Comparison of ENCODE assay signal across 8 mouse cellular contexts in genomic region chr4:142277481-142278196, GRCm38 (mm10). TPM values are rescaled to one million over a fixed set of nuclear protein-coding genes. Genes with fewer than 3 reads are reported as not detected.
DNase-seq lines count a peak whose midpoint lies in the region; ATAC-seq and TF ChIP-seq lines count a peak whose summit lies in the region.

No protein-coding gene starts in this region.

- H3K4me3 ChIP-seq in hindbrain, embryonic 12.5 days: no peak overlapping the region
- H3K4me3 ChIP-seq in hindbrain, embryonic 10.5 days: no peak overlapping the region
- H3K4me3 ChIP-seq in cerebellum, adult 2 months (replicated peaks; ENCODE audit: insufficient read depth, low read depth, low read length): peak overlapping the region; percentile 37
- H3K4me3 ChIP-seq in heart, embryonic 15.5 days: no peak overlapping the region
- H3K4me3 ChIP-seq in limb, embryonic 13.5 days: peak overlapping the region; percentile 15; the same call in 1 of the 2 replicates

- H3K36me3 ChIP-seq in hindbrain, embryonic 12.5 days: no peaks in the 10 kb centered on the region
- no peaks in the 10 kb centered on the region for H3K36me3 ChIP-seq in hindbrain, embryonic 10.5 days
- H3K36me3 ChIP-seq in heart, embryonic 15.5 days: no peaks in the 10 kb centered on the region
- H3K36me3 ChIP-seq in limb, embryonic 13.5 days: no peaks in the 10 kb centered on the region

- WGBS in hindbrain, embryonic 12.5 days: 44% methylated on average over 20 of the region's 20 CpGs
- WGBS in hindbrain, embryonic 10.5 days: 48% methylated on average over 20 of the region's 20 CpGs
- WGBS in cerebellum, adult 2 months: 11% methylated on average over 20 of the region's 20 CpGs
- 23% methylated on average over 20 of the region's 20 CpGs for WGBS in heart, embryonic 15.5 days
- 15% methylated on average over 20 of the region's 20 CpGs for WGBS in limb, embryonic 13.5 days

- TF ChIP-seq CTCF in cerebellum, adult 2 months (IDR thresholded peaks at IDR 0.05; ENCODE audit: borderline replicate concordance, insufficient read depth, low read depth, low read length): no peak

- no peak overlapping the region; the same call in 1 of the 2 replicates for H3K4me2 ChIP-seq in hindbrain, embryonic 12.5 days (replicated peaks)
- H3K4me2 ChIP-seq in heart, embryonic 15.5 days: peak overlapping the region; percentile 25; the same call in 1 of the 2 replicates
- peak overlapping the region; percentile 51 for H3K4me2 ChIP-seq in limb, embryonic 13.5 days (replicated peaks)

- peak; percentile 20; the same call in 1 of the 2 replicates for ATAC-seq in hindbrain, embryonic 12.5 days (ENCODE audit: low FRiP score)
- peak; percentile 47; the same call in 1 of the 2 replicates for ATAC-seq in heart, embryonic 15.5 days (replicated peaks; ENCODE audit: insufficient number of reproducible peaks, insufficient read depth, low FRiP score, low read depth)
- ATAC-seq in limb, embryonic 13.5 days (ENCODE audit: low FRiP score, low read depth): peak; percentile 89

- H3K9me3 ChIP-seq in hindbrain, embryonic 12.5 days (replicated peaks): no peaks in the 10 kb centered on the region
- peaks cover 7% of the 10 kb centered on the region for H3K9me3 ChIP-seq in hindbrain, embryonic 10.5 days
- H3K9me3 ChIP-seq in heart, embryonic 15.5 days (replicated peaks): no peaks in the 10 kb centered on the region
- no peaks in the 10 kb centered on the region for H3K9me3 ChIP-seq in limb, embryonic 13.5 days

- no peaks in the 10 kb centered on the region for H3K27me3 ChIP-seq in hindbrain, embryonic 12.5 days
- H3K27me3 ChIP-seq in hindbrain, embryonic 10.5 days (ENCODE audit: insufficient read depth, poor library complexity, severe bottlenecking): no peaks in the 10 kb centered on the region
- no peaks in the 10 kb centered on the region for H3K27me3 ChIP-seq in cerebellum, adult 2 months (ENCODE audit: control insufficient read depth, insufficient read depth, low read length)
- no peaks in the 10 kb centered on the region for H3K27me3 ChIP-seq in heart, embryonic 15.5 days
- H3K27me3 ChIP-seq in limb, embryonic 13.5 days: no peaks in the 10 kb centered on the region

- no peak overlapping the region for H3K9ac ChIP-seq in hindbrain, embryonic 12.5 days
- no peak overlapping the region for H3K9ac ChIP-seq in heart, embryonic 15.5 days
- H3K9ac ChIP-seq in limb, embryonic 13.5 days: no peak overlapping the region; the same call in 1 of the 2 replicates

- H3K27ac ChIP-seq in hindbrain, embryonic 12.5 days: peak overlapping the region; percentile 17; the same call in 1 of the 2 replicates
- H3K27ac ChIP-seq in hindbrain, embryonic 10.5 days: no peak overlapping the region
- no peak overlapping the region for H3K27ac ChIP-seq in cerebellum, adult 2 months (ENCODE audit: insufficient read depth, low read length)
- no peak overlapping the region for H3K27ac ChIP-seq in heart, embryonic 15.5 days
- H3K27ac ChIP-seq in limb, embryonic 13.5 days: no peak overlapping the region; the same call in 1 of the 2 replicates

- no peak for TF ChIP-seq POLR2A in cerebellum, adult 2 months (IDR thresholded peaks at IDR 0.05; ENCODE audit: borderline replicate concordance, insufficient read depth, low read length)

- no peak for DNase-seq in hindbrain, embryonic 10.5 days (ENCODE audit: low spot score)
- peak; percentile 66 to 71 for DNase-seq in cerebellum, adult 2 months
- DNase-seq in spleen, postnatal 10 days (ENCODE audit: low spot score in 2 of 2): no peak
- no peak for DNase-seq in frontal cortex, postnatal 14 days (ENCODE audit: low spot score in 2 of 2)
- no peak for DNase-seq in yolk sac, embryonic 10.5 days (ENCODE audit: low spot score)

- peaks cover 11% of the 10 kb centered on the region for H3K4me1 ChIP-seq in hindbrain, embryonic 12.5 days
- peaks cover 11% of the 10 kb centered on the region for H3K4me1 ChIP-seq in hindbrain, embryonic 10.5 days (replicated peaks)
- peaks cover 20% of the 10 kb centered on the region for H3K4me1 ChIP-seq in cerebellum, adult 2 months (ENCODE audit: control insufficient read depth, insufficient read depth, low read length)
- peaks cover 13% of the 10 kb centered on the region for H3K4me1 ChIP-seq in heart, embryonic 15.5 days (replicated peaks)
- H3K4me1 ChIP-seq in limb, embryonic 13.5 days: peaks cover 19% of the 10 kb centered on the region

RNA-seq across cellular contexts. Expression of gene Kazn, which starts 38.4 kb away (rescaled TPM):
- polyA plus RNA-seq in hindbrain, embryonic 12.5 days (2016; fragmentation: Nextera tagmentation; extraction: Ambion mirVana): 20.6 and 22.4 TPM in 2 replicates
- polyA plus RNA-seq in hindbrain, embryonic 10.5 days (2016; fragmentation: Nextera tagmentation; extraction: Ambion mirVana): 11.4 and 14.3 TPM in 2 replicates
- polyA plus RNA-seq in cerebellum, adult 2 months (2012; rRNA removed): 73.3 and 75.7 TPM in 2 replicates
- polyA plus RNA-seq in heart, embryonic 15.5 days (2015; fragmentation: Nextera tagmentation; extraction: Ambion mirVana): 4.3 and 7.9 TPM in 2 replicates
- polyA plus RNA-seq in limb, embryonic 13.5 days (2015; fragmentation: Nextera tagmentation; extraction: Ambion mirVana): 14.4 and 15.3 TPM in 2 replicates

Comparison
In these comparisons a context has a peak if more than half of its experiments do, and no peak if none do; other contexts are left out.
1. ATAC-seq: peak in every context shown above with its lines; median percentile 89 in limb, embryonic 13.5 days; 47 in heart, embryonic 15.5 days; 20 in hindbrain, embryonic 12.5 days.
2. H3K4me3 ChIP-seq: peak in cerebellum, adult 2 months (single experiment) and limb, embryonic 13.5 days (single experiment); none in hindbrain, embryonic 12.5 days (single experiment), hindbrain, embryonic 10.5 days (single experiment) and heart, embryonic 15.5 days (single experiment).
3. DNase-seq: peak in cerebellum, adult 2 months (2 of 2); none in hindbrain, embryonic 10.5 days (single experiment), spleen, postnatal 10 days (0 of 2), frontal cortex, postnatal 14 days (0 of 2) and yolk sac, embryonic 10.5 days (single experiment).